Mouse (Mus musculus) small intestine, adult 2 months (tissue): ENCODE measurements at regions not wholly inside any gene's neighbourhood (a gene's known extent, or its start where the extent isn't known, plus 50 kb on each side); places are given as distances from the start of the nearest gene placed in this dataset.

Experiments
- CTCF ChIP-seq: fragments of 200-500 bp; IDR thresholded peaks from 2 replicates; pipeline ENCODE4 v1.5.1; 2012; ENCODE audit warnings: low read depth, mild to moderate bottlenecking, control low read depth, inconsistent platforms, low read length, moderate library complexity, mixed read lengths; ENCODE audit not compliant: insufficient replicate concordance, insufficient read length; ENCODE audit errors: extremely low read depth
- POLR2A ChIP-seq: fragments of 200-500 bp; IDR thresholded peaks from 2 replicates; pipeline ENCODE4 v1.6.1; 2012; ENCODE audit warnings: low read depth, mild to moderate bottlenecking, control low read depth, inconsistent platforms, low read length, moderate library complexity

GRCm38 (mm10) chr8:49362682-49363081 lies 518.9 kb upstream of the Tenm3 start:
- TF ChIP-seq POLR2A (no peak), CTCF (no peak)
